ENCODE assay signal across 17 mouse cellular contexts in genomic region chr5:43056486-43056885, GRCm38 (mm10).
"Had no signal": no experiment of that assay in that cellular context is flagged by ENCODE, and none has a peak within 500 bp of the region (broad histone marks: within the 10 kb centered on the region; RNA-seq: fewer than 3 reads in every experiment).

No protein-coding gene starts in this region.

- H3K4me2 ChIP-seq: kidney, embryonic 15.5 days; limb, embryonic 12.5 days; limb, embryonic 15.5 days; liver, embryonic 11.5 days; lung, embryonic 14.5 days; midbrain, embryonic 13.5 days had no signal

- DNase-seq: kidney, adult 8-10 months; kidney, postnatal 14 days; kidney, postnatal 4 days; left cerebral cortex, postnatal 4 days; liver, postnatal 0 days; lung, embryonic 14.5 days; thymus, adult 18-20 months; thymus, postnatal 36 days had no signal

- H3K4me1 ChIP-seq: kidney, embryonic 15.5 days; limb, embryonic 12.5 days; limb, embryonic 15.5 days; midbrain, embryonic 13.5 days had no signal

- H3K27me3 ChIP-seq: kidney, embryonic 15.5 days; limb, embryonic 12.5 days; limb, embryonic 15.5 days; midbrain, embryonic 13.5 days had no signal

- H3K9me3 ChIP-seq: kidney, embryonic 15.5 days; limb, embryonic 12.5 days; limb, embryonic 15.5 days; midbrain, embryonic 13.5 days had no signal

- H3K36me3 ChIP-seq: kidney, embryonic 15.5 days; limb, embryonic 12.5 days; limb, embryonic 15.5 days; midbrain, embryonic 13.5 days had no signal

- H3K27ac ChIP-seq: kidney, embryonic 15.5 days; limb, embryonic 12.5 days; limb, embryonic 15.5 days; liver, embryonic 14.5 days; macrophage; midbrain, embryonic 13.5 days had no signal

- ATAC-seq: intestine, postnatal 0 days; liver, postnatal 0 days; lung, postnatal 0 days; midbrain, embryonic 13.5 days had no signal

- H3K9ac ChIP-seq: kidney, embryonic 15.5 days; limb, embryonic 12.5 days; limb, embryonic 15.5 days; liver, embryonic 14.5 days; liver, postnatal 0 days; lung, embryonic 14.5 days; midbrain, embryonic 13.5 days had no signal

- H3K4me3 ChIP-seq: kidney, embryonic 15.5 days; limb, embryonic 12.5 days; limb, embryonic 15.5 days; midbrain, embryonic 13.5 days had no signal
